Mouse (Mus musculus): Measurements from ENCODE around the gene Runx1. TPM values are rescaled to one million over a fixed set of nuclear protein-coding genes. Genes with fewer than 3 reads are reported as not detected.

Gene Runx1
- polyA plus RNA-seq (2012; rRNA removed; ENCODE audit: low replicate concordance), result 15.5 and 61.3 TPM in 2 replicates

GRCm38 (mm10) chr16:92825908-92826650 lies at the start of gene Runx1:
Runx1 (minus strand) TSS chr16:92826149.

